Mouse (Mus musculus) cerebellum, adult 9-11 months (tissue): Measurements from ENCODE around the gene Mettl8.

Source experiments
- DNase-seq: peaks from one replicate; pipeline ENCODE4 v3.0.0; 2022

Mettl8 gene

GRCm38 (mm10) chr2:71055300-71056114 is at the start of gene Mettl8, which contains the start of gene Dcaf17:
Mettl8 (minus strand) TSS chr2:71055583.
Dcaf17 (plus strand) TSS chr2:71055328.
- peak; percentile 95 for DNase-seq

GRCm38 (mm10) chr2:71104696-71105095 is 49.3 kb upstream of the Mettl8 start:
- DNase-seq = no peak

- no peak for DNase-seq
Measured at GRCm38 (mm10) chr2:71103292-71103680, 47.9 kb upstream of the Mettl8 start.

- no peak for DNase-seq
Measured at GRCm38 (mm10) chr2:71102621-71103291, 47.4 kb upstream of the Mettl8 start.

- DNase-seq = no peak
Measured at GRCm38 (mm10) chr2:71096170-71096569, 40.8 kb upstream of the Mettl8 start.

GRCm38 (mm10) chr2:71090660-71091445 is 35.5 kb upstream of the Mettl8 start:
- DNase-seq = no peak

- no peak for DNase-seq
Measured at GRCm38 (mm10) chr2:71089766-71090165, 34.4 kb upstream of the Mettl8 start.

GRCm38 (mm10) chr2:71083454-71084193 is 28.2 kb upstream of the Mettl8 start:
- no peak for DNase-seq

- DNase-seq = no peak
Measured at GRCm38 (mm10) chr2:71082416-71082815, 27.0 kb upstream of the Mettl8 start.

GRCm38 (mm10) chr2:71073828-71074227 is 18.4 kb upstream of the Mettl8 start:
- DNase-seq = no peak

GRCm38 (mm10) chr2:71073330-71073729 is 17.9 kb upstream of the Mettl8 start:
- no peak for DNase-seq

- DNase-seq = no peak
Measured at GRCm38 (mm10) chr2:71071601-71072000, 16.2 kb upstream of the Mettl8 start.

GRCm38 (mm10) chr2:71056115-71056835 is 892 bp upstream of the Mettl8 start:
- no peak for DNase-seq

- DNase-seq = peak; percentile 20
Measured at GRCm38 (mm10) chr2:71054716-71055115, 667 bp downstream of the Mettl8 start.

- DNase-seq = no peak
Measured at GRCm38 (mm10) chr2:71050511-71050910, 4.9 kb downstream of the Mettl8 start.

GRCm38 (mm10) chr2:71048896-71049295 is 6.5 kb downstream of the Mettl8 start:
- DNase-seq = no peak

- no peak for DNase-seq
Measured at GRCm38 (mm10) chr2:71046751-71047320, 8.5 kb downstream of the Mettl8 start.

- DNase-seq = no peak
Measured at GRCm38 (mm10) chr2:71046151-71046550, 9.2 kb downstream of the Mettl8 start.

GRCm38 (mm10) chr2:71039522-71040121 is 15.8 kb downstream of the Mettl8 start:
- peak; percentile 82 for DNase-seq

- no peak for DNase-seq
Measured at GRCm38 (mm10) chr2:71037447-71037846, 17.9 kb downstream of the Mettl8 start.

GRCm38 (mm10) chr2:71033987-71034386 is 21.4 kb downstream of the Mettl8 start:
- DNase-seq = no peak
